Mouse (Mus musculus) embryonic facial prominence, embryonic 12.5 days (tissue): ENCODE data around the gene Sash3. TPM values are rescaled to one million over a fixed set of nuclear protein-coding genes. Genes with fewer than 3 reads are reported as not detected.

Source experiments
- ATAC-seq: fragments of 200-750 bp; cut with Nextera tagmentation; 2 replicates; pipeline ENCODE4 v1.8.0; 2017; ENCODE audit not compliant: insufficient number of reproducible peaks, insufficient read depth, low FRiP score, low TSS enrichment
- H3K27ac ChIP-seq: fragments of 300-500 bp; sonication (generic); 2 replicates; pipeline ENCODE4 v1.5.1; 2016; ENCODE audit warnings: mild to moderate bottlenecking
- H3K27me3 ChIP-seq: fragments of 300-500 bp; sonication (generic); 2 replicates; pipeline ENCODE4 v1.6.1; 2016; ENCODE audit warnings: mild to moderate bottlenecking, moderate library complexity
- H3K36me3 ChIP-seq: fragments of 300-500 bp; sonication (generic); 2 replicates; pipeline ENCODE4 v1.6.1; 2016; ENCODE audit warnings: mild to moderate bottlenecking
- H3K4me1 ChIP-seq: fragments of 300-500 bp; sonication (generic); 2 replicates; pipeline ENCODE4 v1.6.1; 2016
- H3K4me2 ChIP-seq: fragments of 300-500 bp; sonication (generic); replicated peaks from 2 replicates; pipeline ENCODE4 v1.6.1; 2016; ENCODE audit warnings: mild to moderate bottlenecking, moderate library complexity
- H3K4me3 ChIP-seq: fragments of 300-500 bp; sonication (generic); 2 replicates; pipeline ENCODE4 v1.5.1; 2016; ENCODE audit warnings: mild to moderate bottlenecking
- H3K9ac ChIP-seq: fragments of 300-500 bp; sonication (generic); 2 replicates; pipeline ENCODE4 v1.6.1; 2016; ENCODE audit warnings: mild to moderate bottlenecking, moderate library complexity
- H3K9me3 ChIP-seq: fragments of 300-500 bp; sonication (generic); 2 replicates; pipeline ENCODE4 v1.6.1; 2016; ENCODE audit warnings: mild to moderate bottlenecking, moderate library complexity
- WGBS: fragments of 180-500 bp; shearing (Covaris S2); methylation state at CpG from one replicate; pipeline ENCODE4 v1.1.7; 2016; 5-methylcytosine and 5-hydroxymethylcytosine counted together
- polyA plus RNA-seq: library from polyadenylated mRNA; unstranded; fragments of >200 nt; fragmentation: Nextera tagmentation; extraction: Ambion mirVana; gene quantifications from 2 replicates; pipeline ENCODE4 v1.2.1, GENCODE M21; 2016

The Sash3 gene
- polyA plus RNA-seq, 1 experiment from 2014 or later, result 1.8 TPM

- Histone ChIP-seq H3K4me1 (no peaks in the 10 kb centered on the region), H3K36me3 (no peaks in the 10 kb centered on the region), H3K9me3 (no peaks in the 10 kb centered on the region), H3K4me3 (no peak overlapping the region), H3K27ac (no peak overlapping the region), H3K9ac (no peak overlapping the region), H3K4me2 (no peak overlapping the region), H3K27me3 (no peaks in the 10 kb centered on the region)
- 88% methylated on average over 2 of the region's 2 CpGs for WGBS
- no peak for ATAC-seq
Measured at GRCm38 (mm10) chrX:48147226-48147625, 990 bp downstream of the Sash3 start.

DNA sequence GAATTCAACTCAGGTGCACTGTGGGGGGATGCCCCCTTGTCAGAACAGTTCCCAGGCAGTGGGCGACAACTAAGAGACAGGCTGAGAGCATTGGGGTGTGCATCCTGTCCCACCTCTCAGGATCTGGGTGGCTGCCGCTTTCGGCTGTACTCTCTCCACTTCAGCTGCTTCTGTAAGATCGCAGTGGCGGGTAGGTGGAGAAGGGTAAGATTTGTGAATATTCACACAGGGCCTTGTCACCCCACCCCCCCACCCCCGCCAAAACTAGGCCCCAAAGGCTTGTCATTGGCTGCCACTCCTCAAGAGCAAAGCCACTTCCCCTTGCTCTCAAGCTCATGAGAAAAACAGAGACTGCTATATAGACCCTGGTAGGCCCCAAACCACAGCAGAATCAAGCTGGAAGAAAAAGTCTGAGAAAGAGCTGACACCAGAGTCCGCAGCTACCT is 1.5 kb downstream of the Sash3 start:
- ATAC-seq, result no peak
- Histone ChIP-seq H3K4me2 (no peak overlapping the region), H3K4me1 (no peaks in the 10 kb centered on the region), H3K27me3 (no peaks in the 10 kb centered on the region), H3K9me3 (no peaks in the 10 kb centered on the region), H3K27ac (no peak overlapping the region), H3K36me3 (no peaks in the 10 kb centered on the region), H3K9ac (no peak overlapping the region), H3K4me3 (no peak overlapping the region)
- 79% methylated on average over 7 of the region's 7 CpGs for WGBS

DNA sequence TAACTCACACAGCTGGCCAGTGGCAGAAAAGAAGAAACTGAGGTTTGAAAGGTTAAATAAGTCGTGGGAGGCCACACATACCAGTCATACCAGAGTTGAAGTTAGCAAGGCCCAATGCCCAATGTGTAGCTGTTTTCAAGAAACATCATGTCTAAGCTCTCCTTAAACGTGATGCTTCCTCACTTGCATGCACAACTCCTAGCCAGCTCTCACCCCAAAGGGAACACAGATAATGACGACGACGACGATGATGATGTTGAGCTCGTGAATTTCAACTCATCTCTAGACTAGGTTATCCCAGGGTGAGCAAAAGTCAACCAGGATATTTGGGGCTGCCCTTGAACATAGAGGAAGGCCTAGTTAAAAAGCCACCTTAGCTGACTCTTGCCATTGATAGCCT is 5.9 kb downstream of the Sash3 start:
- no peaks in the 10 kb centered on the region for H3K4me1 ChIP-seq
- ATAC-seq, result no peak
- 80% methylated on average over 7 of the region's 7 CpGs for WGBS

DNA sequence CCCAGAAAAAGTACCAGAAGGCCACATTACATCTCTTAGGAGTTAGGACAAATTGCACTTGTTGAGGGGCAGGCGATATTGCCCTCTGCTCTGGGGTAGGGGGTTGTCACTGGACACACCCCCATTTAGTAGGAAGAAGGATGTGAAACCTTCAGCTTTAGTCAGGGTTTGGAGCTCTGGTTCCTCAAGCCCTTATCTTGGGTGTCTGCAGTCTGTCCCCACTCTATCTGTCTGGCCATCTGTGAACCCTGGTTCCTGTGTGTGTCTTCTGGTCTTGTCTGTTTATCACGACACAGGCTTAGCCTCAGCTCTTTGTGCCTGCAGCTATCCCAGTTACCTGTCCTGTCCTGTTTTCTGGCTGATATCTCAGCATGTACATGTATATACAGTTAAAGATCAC is 7.2 kb downstream of the Sash3 start:
- Histone ChIP-seq H3K4me1 (no peaks in the 10 kb centered on the region), H3K27ac (no peak overlapping the region), H3K36me3 (no peaks in the 10 kb centered on the region), H3K27me3 (no peaks in the 10 kb centered on the region), H3K9ac (no peak overlapping the region), H3K4me2 (no peak overlapping the region), H3K9me3 (no peaks in the 10 kb centered on the region), H3K4me3 (no peak overlapping the region)
- 78% methylated on average over 2 of the region's 2 CpGs for WGBS
- no peak for ATAC-seq

More for the DNA sequence above, 5.9 kb downstream of the Sash3 start:
- Histone ChIP-seq H3K27ac (no peak overlapping the region), H3K36me3 (no peaks in the 10 kb centered on the region), H3K27me3 (no peaks in the 10 kb centered on the region), H3K4me2 (no peak overlapping the region), H3K9ac (no peak overlapping the region), H3K9me3 (no peaks in the 10 kb centered on the region), H3K4me3 (no peak overlapping the region)

DNA sequence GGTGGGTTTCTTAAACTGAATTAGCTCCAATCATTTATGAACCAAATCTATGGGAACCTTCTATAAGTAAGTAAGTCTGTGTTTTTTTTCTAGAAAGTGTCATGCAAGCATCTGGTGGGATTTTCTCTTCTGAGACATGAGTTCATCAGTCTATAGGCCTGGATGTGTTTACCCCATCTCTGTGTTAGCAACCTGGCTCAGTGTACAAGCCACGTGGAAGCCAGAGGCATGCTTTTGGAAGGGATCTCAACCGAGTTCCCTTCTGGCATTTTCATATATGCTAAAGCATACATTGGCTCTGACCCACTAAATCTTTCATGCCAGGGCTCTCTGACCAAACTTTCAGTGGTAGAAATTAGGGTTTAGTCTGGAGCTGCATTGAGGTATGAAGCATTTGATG is 7.7 kb downstream of the Sash3 start:
- H3K27ac ChIP-seq, result no peak overlapping the region
- H3K9ac ChIP-seq, result no peak overlapping the region
- H3K27me3 ChIP-seq, result no peaks in the 10 kb centered on the region
- H3K4me3 ChIP-seq, result no peak overlapping the region
- WGBS, result 66% methylated on average over 2 of the region's 2 CpGs
- H3K9me3 ChIP-seq, result no peaks in the 10 kb centered on the region
- H3K4me1 ChIP-seq, result no peaks in the 10 kb centered on the region
- no peak for ATAC-seq
- H3K4me2 ChIP-seq, result no peak overlapping the region
- H3K36me3 ChIP-seq, result no peaks in the 10 kb centered on the region

- no peaks in the 10 kb centered on the region for H3K4me1 ChIP-seq
- 86% methylated on average over 6 of the region's 6 CpGs for WGBS
- no peak overlapping the region for H3K4me2 ChIP-seq
- no peak overlapping the region for H3K4me3 ChIP-seq
- H3K27me3 ChIP-seq, result no peaks in the 10 kb centered on the region
- H3K9ac ChIP-seq, result no peak overlapping the region
- no peaks in the 10 kb centered on the region for H3K36me3 ChIP-seq
- ATAC-seq, result no peak
- no peaks in the 10 kb centered on the region for H3K9me3 ChIP-seq
- H3K27ac ChIP-seq, result no peak overlapping the region
Measured at GRCm38 (mm10) chrX:48155489-48155888, 9.3 kb downstream of the Sash3 start.

DNA sequence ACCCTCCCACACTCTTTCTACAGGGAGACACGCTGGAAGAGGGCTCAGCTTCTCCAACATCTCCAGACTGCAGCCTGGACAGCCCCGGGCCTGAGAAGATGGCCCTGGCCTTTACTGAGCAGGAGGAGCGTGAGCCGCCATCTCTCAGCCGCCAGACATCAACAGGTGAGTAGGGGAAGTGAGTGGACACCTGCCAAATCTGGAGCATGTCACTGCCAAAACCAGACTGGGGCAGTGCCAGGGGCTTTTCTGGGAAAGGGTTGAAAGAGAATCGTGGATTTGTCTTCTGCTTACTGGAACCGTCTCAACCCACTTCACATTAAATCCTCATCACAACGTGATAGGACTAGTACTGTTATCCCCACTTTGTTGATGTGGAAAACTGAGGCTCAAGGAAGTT is 11.2 kb downstream of the Sash3 start:
- ATAC-seq, result no peak
- H3K27me3 ChIP-seq, result no peaks in the 10 kb centered on the region
- no peak overlapping the region for H3K9ac ChIP-seq
- no peaks in the 10 kb centered on the region for H3K9me3 ChIP-seq
- no peak overlapping the region for H3K27ac ChIP-seq
- no peak overlapping the region for H3K4me3 ChIP-seq
- 79% methylated on average over 8 of the region's 8 CpGs for WGBS
- no peaks in the 10 kb centered on the region for H3K36me3 ChIP-seq
- H3K4me1 ChIP-seq, result no peaks in the 10 kb centered on the region
- H3K4me2 ChIP-seq, result no peak overlapping the region

- Histone ChIP-seq H3K4me3 (no peak overlapping the region), H3K27ac (no peak overlapping the region), H3K27me3 (no peaks in the 10 kb centered on the region), H3K4me2 (no peak overlapping the region), H3K36me3 (no peaks in the 10 kb centered on the region), H3K9ac (no peak overlapping the region), H3K9me3 (no peaks in the 10 kb centered on the region), H3K4me1 (no peaks in the 10 kb centered on the region)
- 85% methylated on average over 11 of the region's 11 CpGs for WGBS
- no peak for ATAC-seq
Measured at GRCm38 (mm10) chrX:48158229-48158919, 12.1 kb downstream of the Sash3 start.

- Histone ChIP-seq H3K27me3 (no peaks in the 10 kb centered on the region), H3K9ac (no peak overlapping the region), H3K4me3 (no peak overlapping the region), H3K36me3 (no peaks in the 10 kb centered on the region), H3K4me2 (no peak overlapping the region), H3K4me1 (no peaks in the 10 kb centered on the region), H3K9me3 (no peaks in the 10 kb centered on the region), H3K27ac (no peak overlapping the region)
- no peak for ATAC-seq
- WGBS, result 53% methylated on average over 1 of the region's 1 CpGs
Measured at GRCm38 (mm10) chrX:48169892-48170291, 23.7 kb downstream of the Sash3 start.

- H3K4me2 ChIP-seq, result no peak overlapping the region
- H3K4me3 ChIP-seq, result no peak overlapping the region
- H3K9ac ChIP-seq, result no peak overlapping the region
- no peak for ATAC-seq
- H3K27me3 ChIP-seq, result no peaks in the 10 kb centered on the region
- H3K27ac ChIP-seq, result no peak overlapping the region
- WGBS, result 60% methylated on average over 1 of the region's 1 CpGs
- H3K4me1 ChIP-seq, result no peaks in the 10 kb centered on the region
- no peaks in the 10 kb centered on the region for H3K36me3 ChIP-seq
- H3K9me3 ChIP-seq, result no peaks in the 10 kb centered on the region
Measured at GRCm38 (mm10) chrX:48170368-48170767, 24.1 kb downstream of the Sash3 start.

DNA sequence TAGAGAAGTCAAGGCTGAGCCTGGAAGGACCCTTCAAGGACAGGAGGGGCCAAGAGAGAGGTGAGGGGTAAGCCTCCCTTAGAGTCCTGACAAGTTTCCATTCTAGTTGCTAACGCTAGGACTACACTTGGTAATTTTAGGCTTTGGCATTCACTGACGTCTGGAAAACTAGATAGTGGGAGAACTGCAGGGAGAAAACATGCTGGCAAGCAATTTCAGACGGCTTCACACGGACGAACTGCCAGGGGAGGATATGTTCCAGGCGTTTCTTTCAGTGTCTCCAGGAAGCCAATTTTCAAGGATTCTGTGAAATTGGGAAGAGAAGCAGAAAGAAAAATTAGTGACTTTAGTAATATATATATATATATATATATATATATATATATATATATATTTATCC is 35.6 kb downstream of the Sash3 start:
- ATAC-seq, result no peak

GRCm38 (mm10) chrX:48184703-48185102 is 38.5 kb downstream of the Sash3 start:
- Histone ChIP-seq H3K4me1 (no peaks in the 10 kb centered on the region), H3K36me3 (0 out of 2 replicates have a peak, but pooled peaks cover under 1% of the 10 kb centered on the region), H3K27ac (no peak overlapping the region), H3K4me3 (no peak overlapping the region), H3K4me2 (no peak overlapping the region), H3K9ac (no peak overlapping the region), H3K27me3 (no peaks in the 10 kb centered on the region), H3K9me3 (no peaks in the 10 kb centered on the region)
- no peak for ATAC-seq
- 80% methylated on average over 3 of the region's 3 CpGs for WGBS

More for the DNA sequence above, 35.6 kb downstream of the Sash3 start:
- H3K4me1 ChIP-seq, result no peaks in the 10 kb centered on the region
- no peak overlapping the region for H3K4me3 ChIP-seq
- H3K9ac ChIP-seq, result no peak overlapping the region
- no peaks in the 10 kb centered on the region for H3K27me3 ChIP-seq
- WGBS, result 78% methylated on average over 6 of the region's 6 CpGs
- H3K4me2 ChIP-seq, result no peak overlapping the region
- 0 out of 2 replicates have a peak, but pooled peaks cover 3% of the 10 kb centered on the region for H3K36me3 ChIP-seq
- H3K9me3 ChIP-seq, result no peaks in the 10 kb centered on the region
- H3K27ac ChIP-seq, result no peak overlapping the region
